Mouse (Mus musculus) kidney, postnatal 10 days (tissue): ENCODE results near the gene Ccdc51.
A peak's percentile ranks its signal among the peaks of the same experiment; 100 is the strongest.
"Not testable (repeated sequence)": the region's sequence is repeated elsewhere in the genome, so short reads cannot be mapped to it uniquely, and the experiment has no call there.

Experiments
- DNase-seq: peaks from one replicate; pipeline ENCODE4 v3.0.0; 2021; ENCODE audit warnings: mixed read lengths

Gene Ccdc51

DNA sequence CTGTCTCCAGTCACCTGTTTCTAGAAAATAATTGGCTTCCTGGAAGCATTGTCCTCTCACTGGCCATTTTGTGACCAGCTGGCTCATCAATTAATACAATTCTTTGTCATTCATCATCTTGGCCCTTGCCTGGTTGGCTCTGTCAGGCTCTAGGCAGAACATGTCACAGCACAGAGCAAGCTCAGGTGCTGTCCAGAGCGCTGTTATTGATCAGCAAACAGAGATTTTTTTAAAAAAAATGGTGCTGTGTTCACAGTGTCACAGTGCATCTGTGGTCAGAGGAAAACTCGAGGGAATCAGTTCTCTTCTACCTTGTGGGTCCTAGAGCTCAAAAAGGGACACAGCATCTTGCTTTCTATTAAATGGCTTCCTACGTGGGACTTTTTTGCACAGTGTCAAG, 43.2 kb downstream of the Ccdc51 start:
- no peak for DNase-seq

DNA sequence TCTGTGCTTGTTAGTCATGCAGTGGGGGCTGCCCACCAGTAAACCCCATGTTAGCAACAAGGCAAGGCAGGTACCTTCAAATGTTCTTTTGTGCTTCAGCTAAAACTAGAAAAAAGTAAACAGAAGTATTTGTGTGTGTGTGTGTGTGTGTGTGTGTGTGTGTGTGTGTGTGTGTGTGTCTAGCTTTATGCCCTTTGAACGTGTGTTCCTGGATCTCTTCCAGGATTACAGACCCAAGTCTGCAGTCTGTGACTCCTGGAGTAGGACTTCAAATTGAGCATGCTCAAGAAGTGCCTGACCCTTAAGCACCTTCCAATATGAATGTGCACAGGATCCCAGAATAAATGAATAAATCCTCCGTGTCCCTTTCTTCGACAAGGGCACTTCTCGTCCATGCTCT, 44.8 kb downstream of the Ccdc51 start:
- DNase-seq = no peak

DNA sequence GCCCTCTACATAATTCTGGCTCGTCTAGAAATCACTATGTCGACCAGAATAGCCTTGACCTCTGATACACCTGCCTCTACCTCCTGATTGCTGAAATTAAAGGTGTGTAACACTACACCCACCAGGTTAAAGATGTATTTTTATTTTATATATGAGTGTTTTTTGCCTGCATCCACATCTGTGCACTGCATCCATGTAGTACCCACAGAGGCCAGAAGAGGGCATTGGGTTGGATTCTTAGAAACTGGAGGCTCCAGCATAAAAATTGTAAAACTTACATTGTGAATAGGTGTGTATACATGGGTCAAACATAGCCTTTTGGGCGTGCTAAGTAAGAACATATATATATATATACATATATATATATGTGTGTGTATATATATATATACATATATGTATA, 45.9 kb downstream of the Ccdc51 start:
- DNase-seq = peak; percentile 71

DNA sequence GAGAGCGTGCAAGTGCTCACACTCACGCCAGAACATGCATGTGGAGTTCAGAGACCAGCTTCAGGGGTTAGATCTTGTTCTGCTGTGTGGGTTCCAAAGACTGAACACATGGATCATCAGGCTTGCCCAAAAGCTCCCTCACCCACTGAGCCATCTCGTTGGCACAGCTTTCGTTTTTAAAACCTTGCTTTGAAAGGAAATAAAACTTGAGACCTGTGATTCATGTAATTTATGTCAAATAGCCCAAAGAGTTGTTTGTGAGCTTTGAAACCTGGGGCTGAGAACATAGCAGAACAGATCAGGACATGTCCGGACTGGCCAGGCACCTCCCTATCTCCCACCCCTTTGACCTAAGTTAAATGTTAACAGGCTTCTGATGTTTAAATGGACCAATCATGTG, 47.8 kb downstream of the Ccdc51 start:
- no peak for DNase-seq

DNA sequence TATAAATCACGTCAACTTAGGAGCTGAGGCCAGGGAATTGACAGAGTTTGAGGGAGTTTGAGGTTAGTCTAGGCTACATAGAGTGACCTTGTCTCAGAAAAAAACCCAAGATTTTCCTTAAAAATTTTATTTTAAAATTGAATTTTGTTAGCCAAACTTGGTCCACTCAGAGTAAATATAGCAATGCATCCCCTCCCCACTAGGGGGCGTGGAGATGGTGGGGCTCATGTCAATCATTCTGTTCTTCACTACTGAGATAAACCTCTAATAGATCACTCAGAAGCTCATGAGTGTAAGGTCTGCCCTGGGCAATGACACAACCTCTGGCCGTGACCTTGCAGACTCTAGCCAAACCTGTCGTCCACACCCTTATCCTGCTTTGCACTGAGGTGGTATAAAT, 58.1 kb downstream of the Ccdc51 start:
- not testable (repeated sequence) for DNase-seq
